Mouse (Mus musculus) liver, postnatal 0 days (tissue): ENCODE data around the gene Mgmt. TPM values are rescaled to one million over a fixed set of nuclear protein-coding genes. Genes with fewer than 3 reads are reported as not detected.

ENCODE experiments used
- ATAC-seq: fragments of 200-750 bp; cut with Nextera tagmentation; 2 replicates; pipeline ENCODE4 v1.8.0; 2017; ENCODE audit warnings: mild to moderate bottlenecking, moderate library complexity
- DNase-seq: peaks from one replicate; pipeline ENCODE4 v3.0.0-alpha.2; 2016
- H3K27ac ChIP-seq: fragments of 300-500 bp; sonication (generic); 2 replicates; pipeline ENCODE4 v1.5.1; 2014; ENCODE audit warnings: antibody characterized with exemption, moderate library complexity, mild to moderate bottlenecking, low read depth
- H3K27me3 ChIP-seq: fragments of 300-500 bp; sonication (generic); 2 replicates; pipeline ENCODE4 v1.6.1; 2014; ENCODE audit warnings: low read length, control low read depth, mixed read lengths; ENCODE audit not compliant: insufficient read depth
- H3K36me3 ChIP-seq: fragments of 300-500 bp; sonication (generic); replicated peaks from 2 replicates; pipeline ENCODE4 v1.6.1; 2014; ENCODE audit warnings: mild to moderate bottlenecking, control low read depth, low read length, moderate library complexity, mixed read lengths; ENCODE audit not compliant: insufficient read depth
- H3K4me1 ChIP-seq: fragments of 300-500 bp; sonication (generic); 2 replicates; pipeline ENCODE4 v1.6.1; 2014; ENCODE audit warnings: antibody characterized with exemption, mild to moderate bottlenecking, control low read depth; ENCODE audit not compliant: insufficient read depth
- H3K4me2 ChIP-seq: fragments of 300-500 bp; sonication (generic); 2 replicates; pipeline ENCODE4 v1.6.1; 2014; ENCODE audit warnings: low read depth, mild to moderate bottlenecking, low read length, moderate library complexity, mixed read lengths
- H3K4me3 ChIP-seq: fragments of 300-500 bp; sonication (generic); 2 replicates; pipeline ENCODE4 v1.5.1; 2014; ENCODE audit warnings: low read depth, low read length
- H3K9ac ChIP-seq: fragments of 300-500 bp; sonication (generic); replicated peaks from 2 replicates; pipeline ENCODE4 v1.6.1; 2014; ENCODE audit warnings: mild to moderate bottlenecking, moderate library complexity
- H3K9me3 ChIP-seq: fragments of 300-500 bp; sonication (generic); 2 replicates; pipeline ENCODE4 v1.6.1; 2016; ENCODE audit warnings: mild to moderate bottlenecking, control low read depth, low read length, mixed read lengths
- CTCF ChIP-seq: sonication (generic); IDR thresholded peaks from 2 replicates; pipeline ENCODE4 v1.5.1; 2016; ENCODE audit warnings: antibody characterized with exemption, low read depth
- EP300 ChIP-seq: IDR thresholded peaks from 2 replicates; pipeline ENCODE4 v1.6.1; 2016; ENCODE audit warnings: antibody characterized with exemption, low read depth, mild to moderate bottlenecking
- WGBS: fragments of 180-500 bp; shearing (Covaris S2); extraction: QIAGEN DNeasy Blood & Tissue Kit; methylation state at CpG from one replicate; pipeline ENCODE4 v1.1.7; 2014; ENCODE audit not compliant: insufficient replicate concordance; 5-methylcytosine and 5-hydroxymethylcytosine counted together
- polyA plus RNA-seq: library from polyadenylated mRNA; unstranded; fragments of >200 nt; fragmentation: Nextera tagmentation; extraction: Ambion mirVana; gene quantifications from 2 replicates; pipeline ENCODE4 v1.2.1, GENCODE M21; 2015

The Mgmt gene
- polyA plus RNA-seq, 1 experiment from 2014 or later: 3.0 TPM

DNA sequence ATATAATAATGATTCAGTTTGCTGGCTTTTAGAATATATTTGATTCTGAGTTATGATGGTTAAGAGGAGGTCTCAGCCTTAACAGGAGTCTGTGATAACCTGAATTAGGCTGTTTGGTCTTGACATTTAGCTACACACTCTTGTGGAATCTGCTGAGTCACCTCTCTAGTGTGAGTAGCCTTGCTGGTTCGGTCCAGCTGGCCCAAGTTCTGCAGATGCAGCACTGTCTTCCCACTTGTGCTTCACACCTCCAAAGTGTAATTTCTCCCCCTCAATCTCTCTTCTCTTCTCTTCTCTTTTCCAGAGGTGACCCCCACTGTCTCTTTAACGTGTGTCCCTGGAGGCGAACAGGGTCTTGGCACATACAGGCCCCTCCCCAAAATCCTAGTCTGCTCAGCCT lies 171.8 kb downstream of the Mgmt start:
- Histone ChIP-seq H3K27ac (no peak overlapping the region), H3K4me3 (no peak overlapping the region), H3K27me3 (no peaks in the 10 kb centered on the region), H3K9me3 (no peaks in the 10 kb centered on the region), H3K36me3 (no peaks in the 10 kb centered on the region), H3K4me1 (no peaks in the 10 kb centered on the region), H3K9ac (no peak overlapping the region), H3K4me2 (no peak overlapping the region)
- 81% methylated on average over 3 of the region's 3 CpGs for WGBS
- no peak for DNase-seq
- no peak for ATAC-seq
- TF ChIP-seq EP300 (no peak), CTCF (no peak)

DNA sequence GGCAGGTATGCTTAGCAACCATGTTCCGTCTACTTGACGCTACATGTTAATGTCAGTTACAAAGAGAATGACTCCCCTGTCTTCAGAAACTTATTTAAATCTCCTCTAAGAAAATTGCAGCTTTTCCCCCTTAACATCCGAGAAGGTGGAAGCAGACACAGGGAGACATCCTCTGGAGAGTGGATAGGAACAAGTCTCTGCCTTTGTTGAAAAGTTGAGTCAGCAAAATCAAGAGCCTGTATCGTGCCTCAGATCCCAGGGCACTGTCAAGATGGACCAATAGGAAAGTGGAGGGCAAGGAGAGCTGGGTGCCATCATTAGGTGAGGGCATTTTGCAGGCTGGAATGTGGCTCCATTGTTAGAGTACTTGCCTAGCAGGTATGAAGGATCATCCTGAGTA lies 172.6 kb downstream of the Mgmt start:
- no peaks in the 10 kb centered on the region for H3K4me1 ChIP-seq
- DNase-seq (no peak), ATAC-seq (no peak)
- 72% methylated on average over 4 of the region's 4 CpGs for WGBS
- H3K4me2 ChIP-seq: no peak overlapping the region
- H3K27me3 ChIP-seq: no peaks in the 10 kb centered on the region
- no peaks in the 10 kb centered on the region for H3K36me3 ChIP-seq
- H3K27ac ChIP-seq: no peak overlapping the region
- H3K4me3 ChIP-seq: no peak overlapping the region
- H3K9ac ChIP-seq: no peak overlapping the region
- no peak for TF ChIP-seq CTCF
- H3K9me3 ChIP-seq: no peaks in the 10 kb centered on the region

DNA sequence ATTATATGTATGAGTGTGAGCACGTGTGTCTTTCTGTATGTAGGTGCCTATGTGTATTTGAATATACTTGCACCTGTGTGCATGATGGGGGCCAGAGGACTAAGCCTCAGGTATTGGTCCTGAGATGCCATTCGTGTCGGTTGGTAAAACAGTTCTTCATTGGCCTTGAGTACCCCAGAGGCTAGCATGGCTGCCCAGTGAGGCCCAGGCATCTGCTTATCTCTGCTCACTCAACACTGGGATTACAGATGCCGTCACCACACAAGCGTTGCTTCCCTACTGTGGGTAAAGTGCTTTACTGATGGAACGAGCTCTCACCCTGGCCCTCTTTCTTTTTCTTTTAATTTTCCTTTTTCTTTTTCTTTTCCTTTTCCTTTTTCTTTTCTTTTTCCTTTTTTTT lies 173.3 kb downstream of the Mgmt start:
- ATAC-seq (no peak), DNase-seq (no peak)
- no peak overlapping the region for H3K4me3 ChIP-seq
- H3K4me2 ChIP-seq: no peak overlapping the region
- TF ChIP-seq CTCF: no peak
- no peak for TF ChIP-seq EP300
- H3K36me3 ChIP-seq: no peaks in the 10 kb centered on the region
- no peaks in the 10 kb centered on the region for H3K9me3 ChIP-seq
- H3K27me3 ChIP-seq: no peaks in the 10 kb centered on the region
- no peak overlapping the region for H3K27ac ChIP-seq
- no peaks in the 10 kb centered on the region for H3K4me1 ChIP-seq
- no peak overlapping the region for H3K9ac ChIP-seq
- WGBS: 77% methylated on average over 6 of the region's 6 CpGs

DNA sequence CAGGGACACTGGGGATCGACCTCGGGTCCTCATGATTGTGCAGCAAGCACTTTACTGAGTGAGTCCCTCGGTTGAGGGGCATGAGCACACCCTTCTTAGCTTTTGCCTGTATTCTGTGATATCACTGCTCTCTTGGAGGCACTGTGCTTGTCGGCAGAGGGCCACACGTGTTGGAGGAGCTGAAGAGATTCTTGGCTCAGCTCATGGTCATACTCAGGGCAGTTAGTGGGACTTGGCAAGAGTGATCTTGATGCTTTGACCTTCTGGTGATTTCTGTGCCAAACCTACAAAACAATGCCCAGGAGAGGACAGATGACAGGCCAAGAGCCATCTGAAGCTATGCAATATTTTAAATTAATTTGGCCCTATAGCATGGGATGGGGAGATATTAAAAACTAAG lies 174.4 kb downstream of the Mgmt start:
- no peak for DNase-seq
- ATAC-seq: no peak
- Histone ChIP-seq H3K9ac (no peak overlapping the region), H3K9me3 (no peaks in the 10 kb centered on the region), H3K4me2 (no peak overlapping the region), H3K4me3 (no peak overlapping the region), H3K27me3 (no peaks in the 10 kb centered on the region), H3K4me1 (no peaks in the 10 kb centered on the region), H3K27ac (no peak overlapping the region), H3K36me3 (no peaks in the 10 kb centered on the region)
- TF ChIP-seq CTCF: no peak
- no peak for TF ChIP-seq EP300
- WGBS: 75% methylated on average over 5 of the region's 5 CpGs

DNA sequence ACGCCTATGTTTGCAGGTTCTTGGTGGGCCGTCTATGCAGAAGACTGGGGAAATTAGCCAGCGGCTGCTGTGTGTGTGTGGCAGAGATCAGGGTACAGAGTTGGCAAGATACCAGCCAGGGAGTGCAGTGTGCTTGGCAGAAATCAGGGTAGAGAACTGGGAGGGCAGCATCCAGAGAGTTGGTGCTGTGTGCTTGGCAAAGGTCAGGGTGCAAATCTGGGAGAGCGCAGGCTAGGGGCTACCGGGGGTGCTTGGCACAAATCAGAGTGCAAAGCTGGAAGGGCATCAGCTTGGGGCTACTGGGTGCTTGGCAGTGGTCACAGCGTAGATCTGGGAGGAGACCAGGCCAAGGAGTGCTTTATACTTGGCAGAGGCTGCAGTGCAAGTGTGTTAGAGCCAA lies 175.4 kb downstream of the Mgmt start:
- Histone ChIP-seq H3K27me3 (no peaks in the 10 kb centered on the region), H3K27ac (no peak overlapping the region), H3K4me2 (no peak overlapping the region), H3K9me3 (no peaks in the 10 kb centered on the region), H3K9ac (no peak overlapping the region), H3K4me1 (no peaks in the 10 kb centered on the region), H3K36me3 (no peaks in the 10 kb centered on the region), H3K4me3 (no peak overlapping the region)
- DNase-seq: no peak
- TF ChIP-seq CTCF: no peak
- TF ChIP-seq EP300: no peak
- 88% methylated on average over 6 of the region's 6 CpGs for WGBS
- ATAC-seq: no peak

DNA sequence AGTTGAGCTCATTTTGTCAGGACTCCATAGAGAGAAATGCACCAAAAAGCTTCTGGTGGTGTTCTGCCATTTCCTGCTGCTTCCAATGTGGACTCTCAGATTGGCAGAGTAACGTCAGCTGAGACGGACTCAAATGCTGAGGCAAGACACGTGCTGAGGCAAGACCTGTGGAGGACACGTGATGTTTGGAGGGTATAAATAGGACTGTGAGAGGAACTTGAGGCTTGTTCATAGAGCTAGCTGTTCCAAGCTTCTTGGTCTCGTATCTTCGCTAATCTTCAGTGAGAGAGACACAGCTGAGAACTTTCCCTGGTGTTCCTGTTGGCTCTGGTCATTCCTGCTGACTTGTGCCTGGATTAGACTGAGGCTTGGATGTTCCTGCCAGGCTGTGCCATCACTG lies 176.9 kb downstream of the Mgmt start:
- ATAC-seq: no peak
- Histone ChIP-seq H3K4me1 (no peaks in the 10 kb centered on the region), H3K4me3 (no peak overlapping the region), H3K9ac (no peak overlapping the region), H3K9me3 (no peaks in the 10 kb centered on the region), H3K27me3 (no peaks in the 10 kb centered on the region), H3K27ac (no peak overlapping the region), H3K36me3 (no peaks in the 10 kb centered on the region), H3K4me2 (no peak overlapping the region)
- no peak for TF ChIP-seq EP300
- no peak for DNase-seq
- WGBS: 80% methylated on average over 6 of the region's 6 CpGs

DNA sequence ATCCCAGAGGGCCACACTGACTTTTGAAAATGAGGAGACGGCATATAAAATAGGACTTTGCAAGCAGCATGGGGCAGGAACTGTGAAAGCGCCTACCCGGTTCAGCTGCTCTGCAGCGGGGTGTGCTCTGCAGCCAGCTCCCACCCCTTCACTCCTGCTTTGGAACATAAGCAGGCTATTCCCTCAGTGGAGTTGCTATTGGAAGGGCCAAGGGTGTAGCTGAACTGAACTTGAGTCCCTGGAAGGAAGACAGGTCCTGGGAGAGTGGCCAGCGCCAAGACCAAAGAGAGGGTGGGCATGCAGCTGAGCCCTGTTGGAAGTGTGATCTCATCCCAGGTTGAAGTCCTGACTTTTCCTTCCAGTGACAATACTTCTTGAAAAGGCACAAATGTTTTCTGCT lies 179.5 kb downstream of the Mgmt start:
- TF ChIP-seq EP300: no peak
- no peak for TF ChIP-seq CTCF
- ATAC-seq (no peak), DNase-seq (no peak)
- Histone ChIP-seq H3K9ac (no peak overlapping the region), H3K4me2 (no peak overlapping the region), H3K27ac (no peak overlapping the region), H3K4me1 (no peaks in the 10 kb centered on the region), H3K9me3 (no peaks in the 10 kb centered on the region), H3K4me3 (no peak overlapping the region), H3K36me3 (no peaks in the 10 kb centered on the region), H3K27me3 (no peaks in the 10 kb centered on the region)
- 77% methylated on average over 5 of the region's 5 CpGs for WGBS
